ENCODE assay signal across 10 mouse cellular contexts in genomic region chr17:14516097-14516496, GRCm38 (mm10).
A peak's percentile ranks its signal among the peaks of the same experiment; 100 is the strongest.
DNase-seq lines count a peak whose midpoint lies in the region; ATAC-seq and TF ChIP-seq lines count a peak whose summit lies in the region.
"Had no signal": no experiment of that assay in that cellular context is flagged by ENCODE, and none has a peak within 500 bp of the region (broad histone marks: within the 10 kb centered on the region; RNA-seq: fewer than 3 reads in every experiment).

No protein-coding gene starts in this region.

- H3K27me3 ChIP-seq in heart, adult 2 months (ENCODE audit: control insufficient read depth, insufficient read depth, low read length) = no peaks in the 10 kb centered on the region
- H3K27me3 ChIP-seq in forebrain, embryonic 15.5 days = no peaks in the 10 kb centered on the region
- H3K27me3 ChIP-seq in limb, embryonic 14.5 days (ENCODE audit: control insufficient read depth, insufficient read depth, low read length) = no peaks in the 10 kb centered on the region
- no peaks in the 10 kb centered on the region for H3K27me3 ChIP-seq in neural tube, embryonic 15.5 days (replicated peaks)

- no peak overlapping the region for H3K4me3 ChIP-seq in heart, adult 2 months
- H3K4me3 ChIP-seq in forebrain, embryonic 15.5 days = no peak overlapping the region
- no peak overlapping the region for H3K4me3 ChIP-seq in limb, embryonic 14.5 days (replicated peaks; ENCODE audit: low read length)
- H3K4me3 ChIP-seq in neural tube, embryonic 15.5 days (replicated peaks) = no peak overlapping the region
- H3K4me3 ChIP-seq: neural tube, embryonic 13.5 days had no signal

- TF ChIP-seq EP300 in heart, adult 2 months (IDR thresholded peaks at IDR 0.05; ENCODE audit: insufficient read depth, low read depth, low read length) = 0 out of 2 replicates have a peak, but pooled peaks have one; percentile 13

- WGBS in heart, adult 2 months = 31% methylated on average over 8 of the region's 8 CpGs
- 39% methylated on average over 8 of the region's 8 CpGs for WGBS in forebrain, embryonic 15.5 days
- 29% methylated on average over 8 of the region's 8 CpGs for WGBS in limb, embryonic 14.5 days
- WGBS in neural tube, embryonic 15.5 days = 32% methylated on average over 8 of the region's 8 CpGs

- TF ChIP-seq POLR2A in heart, adult 2 months (IDR thresholded peaks at IDR 0.05; ENCODE audit: insufficient read depth, low read depth, low read length) = no peak
- no peak for TF ChIP-seq POLR2A in limb, embryonic 14.5 days (IDR thresholded peaks at IDR 0.05; ENCODE audit: borderline replicate concordance, extremely low read depth, insufficient read depth, insufficient read length)

- H3K4me2 ChIP-seq in forebrain, embryonic 15.5 days (replicated peaks) = no peak overlapping the region
- no peak overlapping the region for H3K4me2 ChIP-seq in limb, embryonic 14.5 days (replicated peaks; ENCODE audit: low read depth, low read length, severe bottlenecking)
- H3K4me2 ChIP-seq in neural tube, embryonic 15.5 days = no peak overlapping the region
- H3K4me2 ChIP-seq: neural tube, embryonic 13.5 days had no signal

- no peaks in the 10 kb centered on the region for H3K79me2 ChIP-seq in heart, adult 2 months (replicated peaks; ENCODE audit: control insufficient read depth, insufficient read depth, low read length)

- no peak overlapping the region for H3K9ac ChIP-seq in heart, adult 2 months (ENCODE audit: low read depth, low read length)
- H3K9ac ChIP-seq in forebrain, embryonic 15.5 days (replicated peaks) = no peak overlapping the region
- no peak overlapping the region for H3K9ac ChIP-seq in limb, embryonic 14.5 days (ENCODE audit: low read depth, low read length, severe bottlenecking)
- no peak overlapping the region for H3K9ac ChIP-seq in neural tube, embryonic 15.5 days (replicated peaks)
- H3K9ac ChIP-seq: neural tube, embryonic 13.5 days had no signal

- H3K9me3 ChIP-seq in forebrain, embryonic 15.5 days = no peaks in the 10 kb centered on the region
- H3K9me3 ChIP-seq in limb, embryonic 14.5 days (ENCODE audit: control insufficient read depth, low read length) = no peaks in the 10 kb centered on the region
- H3K9me3 ChIP-seq in neural tube, embryonic 15.5 days (replicated peaks) = no peaks in the 10 kb centered on the region
- H3K9me3 ChIP-seq: G1E; neural tube, embryonic 13.5 days had no signal

- TF ChIP-seq CTCF in heart, adult 2 months (IDR thresholded peaks at IDR 0.05) = peak; percentile 60

- no peaks in the 10 kb centered on the region for H3K36me3 ChIP-seq in heart, adult 2 months (ENCODE audit: control insufficient read depth, insufficient read depth, low read length)
- H3K36me3 ChIP-seq in forebrain, embryonic 15.5 days = no peaks in the 10 kb centered on the region
- H3K36me3 ChIP-seq in limb, embryonic 14.5 days (ENCODE audit: control insufficient read depth, insufficient read depth, low read length) = no peaks in the 10 kb centered on the region
- no peaks in the 10 kb centered on the region for H3K36me3 ChIP-seq in neural tube, embryonic 15.5 days
- H3K36me3 ChIP-seq: G1E; neural tube, embryonic 13.5 days had no signal

- H3K27ac ChIP-seq in heart, adult 2 months = no peak overlapping the region
- H3K27ac ChIP-seq in forebrain, embryonic 15.5 days (replicated peaks) = no peak overlapping the region
- no peak overlapping the region for H3K27ac ChIP-seq in limb, embryonic 14.5 days (replicated peaks; ENCODE audit: low read depth, low read length)
- H3K27ac ChIP-seq in neural tube, embryonic 15.5 days (replicated peaks) = no peak overlapping the region
- H3K27ac ChIP-seq: neural tube, embryonic 13.5 days had no signal

- H3K4me1 ChIP-seq in heart, adult 2 months (ENCODE audit: control insufficient read depth, insufficient read depth, low read length) = no peaks in the 10 kb centered on the region; the same call in 1 of the 2 replicates
- H3K4me1 ChIP-seq in forebrain, embryonic 15.5 days = no peaks in the 10 kb centered on the region
- peaks cover 26% of the 10 kb centered on the region for H3K4me1 ChIP-seq in limb, embryonic 14.5 days (ENCODE audit: control insufficient read depth, insufficient read depth, low read length)
- H3K4me1 ChIP-seq in neural tube, embryonic 15.5 days = no peaks in the 10 kb centered on the region

- DNase-seq in heart, adult 2 months = peak; percentile 59 to 60
- DNase-seq in heart, adult 11 months = no peak
- DNase-seq in adrenal gland, postnatal 25 days = peak; percentile 56
- DNase-seq in kidney, adult 9 months = peak; percentile 56
- peak; percentile 72 for DNase-seq in limb, embryonic 14.5 days (ENCODE audit: low spot score)
- peak; percentile 9 for DNase-seq in yolk sac, embryonic 10.5 days (ENCODE audit: low spot score)

- ATAC-seq in forebrain, embryonic 15.5 days (replicated peaks) = 0 out of 2 replicates have a peak, but pooled peaks have one; percentile 30
- no peak for ATAC-seq in limb, embryonic 14.5 days (ENCODE audit: low FRiP score, low read depth)
- peak; percentile 40; the same call in 1 of the 2 replicates for ATAC-seq in neural tube, embryonic 15.5 days (ENCODE audit: low FRiP score)

- intact Hi-C loops in heart, adult 2 months (cut with DNase I) = loop anchor here (10.0 kb wide), 2 partner anchors 121 to 401 kb away; no protein-coding TSS in a partner anchor
